Mouse (Mus musculus) spleen, adult 12 weeks (tissue): ENCODE measurements around the gene Tsnaxip1.

ENCODE experiments used
- DNase-seq: peaks from one replicate; pipeline ENCODE4 v3.0.0; 2022; ENCODE audit warnings: low spot score

The Tsnaxip1 gene

DNA sequence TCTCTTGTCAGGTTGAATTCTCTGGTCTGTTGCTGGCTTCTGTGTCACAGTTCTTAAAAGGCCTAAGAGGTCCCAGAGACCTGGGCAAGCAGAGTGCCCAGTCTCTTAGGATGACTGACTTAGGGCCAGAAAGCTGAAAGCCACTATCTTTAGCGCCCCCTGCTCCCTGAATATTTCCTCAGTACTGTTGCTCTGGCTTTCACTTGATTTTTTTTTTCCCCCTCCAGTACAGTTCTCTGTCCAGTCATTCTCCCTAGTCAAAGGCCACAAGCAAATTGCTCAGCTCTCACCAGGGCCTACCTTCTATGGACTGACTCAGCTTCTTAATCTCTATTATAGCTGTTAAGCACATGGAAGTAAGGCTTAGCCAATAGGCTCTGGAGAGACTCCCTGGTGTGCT is 34.4 kb downstream of the Tsnaxip1 start:
- DNase-seq: no peak

DNA sequence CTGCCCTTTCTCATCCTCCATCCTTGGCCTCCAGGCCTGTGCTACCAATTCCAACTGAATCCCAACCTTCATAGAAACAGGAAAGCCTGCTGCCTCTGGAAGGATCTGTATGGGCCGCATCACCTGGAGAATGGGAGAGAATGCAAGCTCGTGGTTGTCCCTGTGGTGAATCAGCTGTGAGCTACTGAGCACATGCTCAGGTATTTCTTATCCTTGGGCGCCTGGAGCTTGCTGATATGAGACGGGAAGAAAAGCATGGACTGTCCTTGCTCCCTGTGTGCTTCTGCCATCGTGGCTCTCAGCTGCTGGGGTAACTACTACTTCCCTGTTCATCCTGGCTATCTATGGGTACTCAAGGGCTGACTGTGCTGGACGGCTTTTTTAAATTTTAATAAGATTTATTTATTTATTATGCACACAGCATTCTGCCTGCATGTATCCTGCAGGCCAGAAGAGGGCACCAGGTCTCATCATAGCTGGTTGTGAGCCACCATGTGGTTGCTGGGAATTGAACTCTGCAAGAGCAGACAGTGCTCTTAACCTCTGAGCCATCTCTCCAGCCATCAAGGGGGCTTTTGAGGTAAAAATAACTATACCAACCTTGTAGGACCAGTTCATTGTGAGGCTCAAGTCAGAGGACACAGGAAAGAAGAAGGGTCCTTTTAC is 39.0 kb downstream of the Tsnaxip1 start:
- DNase-seq: no peak

DNA sequence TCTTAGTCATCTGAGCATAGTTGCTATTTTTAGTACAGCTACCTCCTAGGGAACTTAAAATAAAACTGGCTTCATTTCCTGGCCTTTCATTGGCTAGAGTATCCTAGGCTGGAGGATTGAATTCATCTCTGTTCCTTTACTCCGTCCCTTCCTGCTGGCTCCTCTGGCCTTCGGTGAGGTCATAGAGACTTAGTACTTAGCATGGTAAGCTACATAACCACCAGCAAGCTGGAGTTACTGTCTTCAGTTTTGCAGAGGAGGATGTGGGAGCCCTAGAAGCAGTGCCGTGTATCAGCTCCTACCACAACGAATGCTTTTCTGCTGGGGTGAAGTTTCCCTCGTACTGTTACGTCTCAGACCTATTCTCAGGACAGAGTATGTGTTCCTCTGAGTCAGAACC is 46.8 kb downstream of the Tsnaxip1 start:
- DNase-seq: no peak

DNA sequence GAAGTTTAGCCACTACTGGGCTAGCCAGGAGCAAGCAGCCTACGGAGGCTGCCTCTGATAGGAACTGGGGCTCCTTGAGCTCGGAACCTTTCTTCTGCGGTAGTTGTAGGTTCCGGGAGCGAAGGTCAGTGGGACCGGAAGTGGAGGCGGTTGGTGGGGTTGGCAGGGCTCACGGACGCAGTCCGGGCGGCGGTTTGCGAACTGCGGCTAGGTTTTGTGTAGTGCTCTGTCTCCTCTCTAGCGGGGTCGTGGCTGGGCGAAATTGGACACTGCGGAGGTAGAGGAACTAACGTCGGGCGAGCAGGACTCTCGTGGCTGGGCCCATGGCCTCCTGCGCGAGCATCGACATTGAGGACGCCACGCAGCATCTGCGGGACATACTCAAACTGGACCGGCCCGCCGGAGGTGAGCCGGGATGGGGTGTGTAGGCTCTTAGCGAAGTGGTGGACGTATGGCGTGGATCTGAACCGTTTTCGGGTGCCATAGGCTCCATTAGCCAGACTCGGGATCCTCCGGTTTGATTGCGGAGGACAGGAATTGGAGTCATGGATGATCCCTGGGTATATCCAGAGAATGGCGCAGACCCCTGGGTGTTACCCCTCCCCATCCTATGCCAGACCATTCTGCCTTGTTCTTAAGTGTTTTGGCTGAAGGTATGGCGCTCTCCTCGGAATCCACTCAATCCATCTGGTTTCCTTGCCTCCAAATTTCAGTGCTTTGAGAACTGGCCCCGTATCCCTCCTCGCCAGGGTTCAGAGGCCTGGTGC is 53.4 kb downstream of the Tsnaxip1 start, which contains the start of gene Edc4:
Gene Edc4, plus strand, starts transcription at position 128 of the 767 bp plus-strand sequence.
- peak; percentile 83 for DNase-seq

DNA sequence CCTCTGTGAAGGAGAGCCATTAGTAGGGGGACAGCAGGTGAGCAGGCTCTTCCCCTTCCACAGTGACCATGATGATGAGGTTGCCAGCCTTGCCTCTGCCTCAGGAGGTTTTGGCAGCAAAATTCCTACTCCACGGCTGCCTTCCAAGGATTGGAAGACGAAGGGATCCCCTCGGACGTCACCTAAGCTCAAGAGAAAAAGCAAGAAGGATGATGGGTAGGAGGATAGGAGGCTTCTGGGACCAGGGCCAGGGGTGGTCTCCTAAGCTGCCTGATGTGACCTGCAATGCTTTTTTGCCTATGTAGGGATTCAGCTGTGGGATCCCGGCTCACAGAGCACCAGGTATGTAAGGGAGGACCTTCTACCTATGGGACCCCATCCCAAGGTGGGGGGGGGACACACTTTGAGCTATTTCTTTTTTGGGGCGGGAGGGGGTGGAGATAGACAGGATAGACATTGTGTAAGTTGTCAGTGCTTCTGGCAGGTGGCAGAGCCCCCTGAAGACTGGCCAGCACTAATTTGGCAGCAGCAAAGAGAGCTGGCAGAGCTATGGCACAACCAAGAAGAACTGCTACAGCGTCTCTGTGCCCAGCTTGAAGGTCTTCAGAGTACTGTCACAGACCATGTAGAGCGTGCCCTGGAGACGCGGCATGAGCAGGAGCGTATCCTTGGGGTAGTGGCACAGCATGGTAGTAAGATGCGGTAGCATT is 62.4 kb downstream of the Tsnaxip1 start:
- no peak for DNase-seq

DNA sequence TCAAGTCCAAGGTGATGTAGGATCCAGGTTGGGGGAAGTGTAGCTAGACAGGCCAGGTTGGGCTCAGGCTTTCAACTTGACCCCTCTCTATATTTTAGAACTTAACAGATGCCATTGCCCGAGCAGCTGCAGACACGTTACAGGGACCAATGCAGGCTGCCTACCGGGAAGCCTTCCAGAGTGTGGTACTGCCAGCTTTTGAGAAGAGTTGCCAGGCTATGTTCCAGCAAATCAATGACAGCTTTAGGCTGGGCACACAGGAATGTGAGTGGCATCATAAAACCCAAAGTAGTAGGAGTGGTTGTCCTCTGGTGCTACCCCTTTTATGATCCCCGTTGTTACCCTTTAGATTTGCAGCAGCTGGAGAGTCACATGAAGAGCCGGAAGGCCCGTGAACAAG is 63.3 kb downstream of the Tsnaxip1 start:
- DNase-seq: no peak

DNA sequence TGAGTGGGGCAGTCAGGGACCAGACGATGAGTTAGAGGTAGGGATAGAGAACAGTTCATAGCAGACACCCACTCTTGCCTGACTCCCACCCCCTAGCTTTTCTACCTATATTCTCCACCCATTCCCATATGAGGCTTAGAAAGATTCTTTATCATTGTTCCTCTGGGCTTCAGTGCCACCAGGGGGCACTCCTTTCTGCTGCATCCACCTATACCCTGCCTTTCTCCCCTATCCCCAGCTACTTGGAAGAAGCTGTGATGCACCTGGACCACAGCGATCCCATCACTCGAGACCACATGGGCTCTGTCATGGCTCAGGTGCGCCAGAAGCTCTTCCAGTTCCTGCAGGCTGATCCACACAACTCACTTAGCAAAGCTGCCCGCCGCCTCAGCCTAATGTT is 64.9 kb downstream of the Tsnaxip1 start:
- DNase-seq: no peak

DNA sequence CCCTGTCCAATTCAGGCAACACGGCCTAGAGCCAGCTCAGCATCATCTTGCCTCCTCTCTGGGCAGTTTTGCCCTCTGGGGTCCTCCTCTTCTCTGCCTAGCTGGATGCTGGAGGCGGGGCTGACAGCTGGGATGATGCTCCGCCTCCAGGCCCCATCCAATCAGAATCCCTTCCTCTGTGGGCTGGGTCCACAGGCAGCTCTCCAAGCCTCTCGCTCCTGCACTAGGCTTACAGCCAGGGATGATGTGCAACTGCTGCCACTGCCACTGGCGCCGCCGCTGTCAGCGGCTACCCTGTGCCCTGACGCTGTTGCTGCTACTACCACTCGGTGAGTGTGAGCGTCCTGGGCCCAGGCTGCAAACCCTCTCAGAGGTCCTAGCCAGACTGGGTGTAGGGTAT is 65.8 kb downstream of the Tsnaxip1 start, which contains the start of gene Nrn1l:
Gene Nrn1l, plus strand, starts transcription at position 229 of the 400 bp plus-strand sequence.
- DNase-seq: no peak
